Mouse (Mus musculus): ENCODE results near the gene Add3. TPM values are rescaled to one million over a fixed set of nuclear protein-coding genes. Genes with fewer than 3 reads are reported as not detected.
A peak's percentile ranks its signal among the peaks of the same experiment; 100 is the strongest.

Gene Add3
- polyA plus RNA-seq, 1 experiment from 2014 or later, result 52.4 TPM

GRCm38 (mm10) chr19:53190232-53190631, 50.0 kb downstream of the Add3 start:
- Histone ChIP-seq H3K27me3 (ENCODE audit: control insufficient read depth, insufficient read depth, low read length) (no peaks in the 10 kb centered on the region), H3K27ac (replicated peaks) (no peak overlapping the region), H3K36me3 (ENCODE audit: control insufficient read depth, insufficient read depth, low read length) (no peaks in the 10 kb centered on the region; the same call in 1 of the 2 replicates), H3K4me2 (replicated peaks; ENCODE audit: low read depth) (no peak overlapping the region), H3K4me3 (ENCODE audit: low read depth, low read length) (no peak overlapping the region), H3K4me1 (replicated peaks; ENCODE audit: control insufficient read depth, insufficient read depth) (peaks cover 2% of the 10 kb centered on the region; the same call in 1 of the 2 replicates), H3K9ac (ENCODE audit: low read length) (no peak overlapping the region), H3K9me3 (ENCODE audit: control insufficient read depth, low read length) (no peaks in the 10 kb centered on the region)
- DNase-seq (ENCODE audit: low spot score) (no peak), ATAC-seq (ENCODE audit: low FRiP score, low TSS enrichment) (no peak)
- whole genome bisulfite sequencing, result 84% methylated on average over 3 of the region's 3 CpGs
- no peak for TF ChIP-seq CTCF (IDR thresholded peaks at IDR 0.05; ENCODE audit: low read depth)
- no peak for TF ChIP-seq EP300 (optimal IDR thresholded peaks at IDR 0.05)

- Histone ChIP-seq H3K4me1 (replicated peaks; ENCODE audit: control insufficient read depth, insufficient read depth) (peaks cover 2% of the 10 kb centered on the region; the same call in 1 of the 2 replicates), H3K9me3 (ENCODE audit: control insufficient read depth, low read length) (no peaks in the 10 kb centered on the region), H3K9ac (ENCODE audit: low read length) (no peak overlapping the region), H3K36me3 (ENCODE audit: control insufficient read depth, insufficient read depth, low read length) (no peaks in the 10 kb centered on the region; the same call in 1 of the 2 replicates), H3K4me2 (replicated peaks; ENCODE audit: low read depth) (no peak overlapping the region), H3K27me3 (ENCODE audit: control insufficient read depth, insufficient read depth, low read length) (no peaks in the 10 kb centered on the region), H3K4me3 (ENCODE audit: low read depth, low read length) (no peak overlapping the region), H3K27ac (replicated peaks) (peak overlapping the region; percentile 9; the same call in 1 of the 2 replicates)
- 42% methylated on average over 6 of the region's 6 CpGs for WGBS
- DNase-seq (ENCODE audit: low spot score), result no peak
- ATAC-seq (ENCODE audit: low FRiP score, low TSS enrichment), result no peak
- TF ChIP-seq EP300 (optimal IDR thresholded peaks at IDR 0.05), result no peak
- no peak for TF ChIP-seq CTCF (IDR thresholded peaks at IDR 0.05; ENCODE audit: low read depth)
Observed at GRCm38 (mm10) chr19:53191867-53192487, 51.7 kb downstream of the Add3 start.

DNA sequence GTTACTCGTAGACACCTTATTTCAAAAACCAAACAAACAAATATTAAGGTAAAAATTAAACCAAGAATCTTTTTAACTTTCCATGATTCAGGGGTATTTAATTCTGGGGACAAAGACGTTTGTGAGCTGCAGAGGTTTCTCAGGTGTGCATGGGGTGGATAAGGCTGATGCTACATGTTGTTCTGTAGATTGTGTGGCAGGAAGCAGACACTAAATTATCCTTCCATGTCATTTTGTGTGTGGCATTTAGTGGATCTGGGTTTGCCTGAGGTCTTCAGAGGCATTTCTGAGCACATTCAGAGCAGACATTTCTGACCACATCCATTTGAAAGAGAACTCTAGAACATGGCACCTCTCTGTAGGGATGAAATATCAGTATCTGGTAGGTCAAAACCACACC, 52.9 kb downstream of the Add3 start:
- Histone ChIP-seq H3K27ac (replicated peaks) (no peak overlapping the region), H3K27me3 (ENCODE audit: control insufficient read depth, insufficient read depth, low read length) (no peaks in the 10 kb centered on the region), H3K9me3 (ENCODE audit: control insufficient read depth, low read length) (no peaks in the 10 kb centered on the region), H3K4me1 (replicated peaks; ENCODE audit: control insufficient read depth, insufficient read depth) (0 out of 2 replicates have a peak, but pooled peaks cover 2% of the 10 kb centered on the region), H3K9ac (ENCODE audit: low read length) (no peak overlapping the region), H3K36me3 (ENCODE audit: control insufficient read depth, insufficient read depth, low read length) (no peaks in the 10 kb centered on the region; the same call in 1 of the 2 replicates), H3K4me3 (ENCODE audit: low read depth, low read length) (no peak overlapping the region), H3K4me2 (replicated peaks; ENCODE audit: low read depth) (no peak overlapping the region)
- WGBS, result 86% methylated on average over 2 of the region's 2 CpGs
- ATAC-seq (ENCODE audit: low FRiP score, low TSS enrichment), result no peak
- DNase-seq (ENCODE audit: low spot score), result no peak
- TF ChIP-seq EP300 (optimal IDR thresholded peaks at IDR 0.05) (no peak), CTCF (IDR thresholded peaks at IDR 0.05; ENCODE audit: low read depth) (no peak)

- no peak for TF ChIP-seq CTCF (IDR thresholded peaks at IDR 0.05; ENCODE audit: low read depth)
- no peak for TF ChIP-seq EP300 (optimal IDR thresholded peaks at IDR 0.05)
- H3K27ac ChIP-seq (replicated peaks), result peak overlapping the region; percentile 76
- 50% methylated on average over 11 of the region's 11 CpGs for WGBS
- peak; percentile 82 for ATAC-seq (ENCODE audit: low FRiP score, low TSS enrichment)
- no peaks in the 10 kb centered on the region for H3K9me3 ChIP-seq (ENCODE audit: control insufficient read depth, low read length)
- no peaks in the 10 kb centered on the region for H3K36me3 ChIP-seq (ENCODE audit: control insufficient read depth, insufficient read depth, low read length)
- peak; percentile 53 for DNase-seq (ENCODE audit: low spot score)
- H3K4me3 ChIP-seq (ENCODE audit: low read depth, low read length), result no peak overlapping the region
- H3K4me2 ChIP-seq (replicated peaks; ENCODE audit: low read depth), result peak overlapping the region; percentile 18; the same call in 1 of the 2 replicates
- H3K9ac ChIP-seq (ENCODE audit: low read length), result no peak overlapping the region
- H3K27me3 ChIP-seq (ENCODE audit: control insufficient read depth, insufficient read depth, low read length), result no peaks in the 10 kb centered on the region
- 0 out of 2 replicates have a peak, but pooled peaks cover 2% of the 10 kb centered on the region for H3K4me1 ChIP-seq (replicated peaks; ENCODE audit: control insufficient read depth, insufficient read depth)
Observed at GRCm38 (mm10) chr19:53193964-53194582, 53.8 kb downstream of the Add3 start.

- no peaks in the 10 kb centered on the region for H3K9me3 ChIP-seq (ENCODE audit: control insufficient read depth, low read length)
- DNase-seq (ENCODE audit: low spot score) (no peak), ATAC-seq (ENCODE audit: low FRiP score, low TSS enrichment) (no peak; the same call in 1 of the 2 replicates)
- WGBS, result 56% methylated on average over 9 of the region's 9 CpGs
- peak overlapping the region; percentile 25 for H3K4me2 ChIP-seq (replicated peaks; ENCODE audit: low read depth)
- H3K4me3 ChIP-seq (ENCODE audit: low read depth, low read length), result no peak overlapping the region
- TF ChIP-seq CTCF (IDR thresholded peaks at IDR 0.05; ENCODE audit: low read depth) (no peak), EP300 (optimal IDR thresholded peaks at IDR 0.05) (no peak)
- H3K27me3 ChIP-seq (ENCODE audit: control insufficient read depth, insufficient read depth, low read length), result no peaks in the 10 kb centered on the region
- no peak overlapping the region for H3K9ac ChIP-seq (ENCODE audit: low read length)
- peak overlapping the region; percentile 76 for H3K27ac ChIP-seq (replicated peaks)
- 0 out of 2 replicates have a peak, but pooled peaks cover 2% of the 10 kb centered on the region for H3K4me1 ChIP-seq (replicated peaks; ENCODE audit: control insufficient read depth, insufficient read depth)
- no peaks in the 10 kb centered on the region for H3K36me3 ChIP-seq (ENCODE audit: control insufficient read depth, insufficient read depth, low read length)
Observed at GRCm38 (mm10) chr19:53194751-53195520, 54.7 kb downstream of the Add3 start.
